Mouse (Mus musculus): Measurements from ENCODE around the gene Trim13.

GRCm38 (mm10) chr14:61596719-61597426, 1.2 kb upstream of the Trim13 start:
- TF ChIP-seq POLR2A (IDR thresholded peaks at IDR 0.05; ENCODE audit: borderline replicate concordance, control insufficient read depth, low read depth, low read length) (no peak), CTCF (IDR thresholded peaks at IDR 0.05; ENCODE audit: control insufficient read depth, insufficient read depth, low read length) (no peak)
